Mouse (Mus musculus) skeletal muscle tissue, postnatal 0 days (tissue): ENCODE data around the gene Rab23. TPM values are rescaled to one million over a fixed set of nuclear protein-coding genes. Genes with fewer than 3 reads are reported as not detected.

Source experiments
- polyA plus RNA-seq: library from polyadenylated mRNA; unstranded; fragments of >200 nt; fragmentation: Nextera tagmentation; extraction: Ambion mirVana; gene quantifications from 2 replicates; pipeline ENCODE4 v1.2.1, GENCODE M21; 2015

Gene Rab23
- 7.8 and 12.1 TPM in 2 replicates for polyA plus RNA-seq

GRCm38 (mm10) chr1:33719733-33720225 lies at the start of gene Rab23:
Gene Rab23 (plus strand): TSS chr1:33719887.

GRCm38 (mm10) chr1:33757491-33758041 lies 37.9 kb downstream of the Rab23 start, which contains the start of gene Bag2:
Gene Bag2 (minus strand): TSS chr1:33757795.

Other genes starting within 250 kb of the Rab23 start
- 5.8 and 7.3 TPM in 2 replicates for gene Prim2, start 50.1 kb upstream of the Rab23 start, polyA plus RNA-seq
- 62.4 and 73.6 TPM in 2 replicates for gene Bag2, start 37.9 kb downstream of the Rab23 start, polyA plus RNA-seq
- 9.5 and 10.1 TPM in 2 replicates for gene Zfp451, start 94.7 kb downstream of the Rab23 start, polyA plus RNA-seq
- gene Bend6, start 187.9 kb downstream of the Rab23 start, polyA plus RNA-seq = 0.24 and 1.0 TPM in 2 replicates
- 16.1 and 20.0 TPM in 2 replicates for gene Dst, start 188.3 kb downstream of the Rab23 start, polyA plus RNA-seq